Mouse (Mus musculus) heart, adult 2 months (tissue): Measurements from ENCODE around the gene Mpz.
A peak's percentile ranks its signal among the peaks of the same experiment; 100 is the strongest.

Experiments
- CTCF ChIP-seq: fragments of 200-600 bp; IDR thresholded peaks from 2 replicates; pipeline ENCODE4 v1.8.1; 2022; ENCODE audit warnings: antibody characterized with exemption, mild to moderate bottlenecking, moderate library complexity
- EP300 ChIP-seq: fragments of 200-500 bp; IDR thresholded peaks from 2 replicates; pipeline ENCODE4 v1.6.1; 2011; ENCODE audit warnings: low read depth, low read length, control low read depth; ENCODE audit not compliant: insufficient read depth
- POLR2A ChIP-seq: fragments of 200-500 bp; IDR thresholded peaks from 2 replicates; pipeline ENCODE4 v1.6.1; 2011; ENCODE audit warnings: mild to moderate bottlenecking, low read depth, low read length, control low read depth; ENCODE audit not compliant: insufficient read depth

DNA sequence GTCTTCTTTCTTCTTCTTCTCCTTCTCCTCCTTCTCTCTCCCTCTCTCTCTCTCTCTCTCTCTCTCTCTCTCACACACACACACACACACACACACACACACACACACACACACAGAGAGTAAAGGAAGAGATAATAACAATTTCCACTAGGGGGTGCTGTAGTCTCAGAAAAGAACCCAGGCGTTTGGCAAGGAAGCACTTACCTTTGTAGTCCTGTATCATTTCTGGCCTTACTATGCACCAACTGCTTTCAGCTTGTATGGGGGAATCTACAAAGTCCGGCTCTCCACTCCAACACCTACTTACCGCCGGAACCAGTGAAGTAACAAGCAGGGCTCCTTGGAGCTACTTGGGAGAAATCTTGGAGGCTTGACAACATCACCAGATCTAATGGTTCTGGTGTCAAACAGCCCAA, 32.2 kb upstream of the Mpz start:
- TF ChIP-seq POLR2A (no peak), CTCF (peak; percentile 61), EP300 (no peak)
